Mouse (Mus musculus): ENCODE data around the gene Adssl1. TPM values are rescaled to one million over a fixed set of nuclear protein-coding genes. Genes with fewer than 3 reads are reported as not detected.

The Adssl1 gene
- polyA plus RNA-seq (2017; shearing (Covaris generic)): 2.9 TPM

DNA sequence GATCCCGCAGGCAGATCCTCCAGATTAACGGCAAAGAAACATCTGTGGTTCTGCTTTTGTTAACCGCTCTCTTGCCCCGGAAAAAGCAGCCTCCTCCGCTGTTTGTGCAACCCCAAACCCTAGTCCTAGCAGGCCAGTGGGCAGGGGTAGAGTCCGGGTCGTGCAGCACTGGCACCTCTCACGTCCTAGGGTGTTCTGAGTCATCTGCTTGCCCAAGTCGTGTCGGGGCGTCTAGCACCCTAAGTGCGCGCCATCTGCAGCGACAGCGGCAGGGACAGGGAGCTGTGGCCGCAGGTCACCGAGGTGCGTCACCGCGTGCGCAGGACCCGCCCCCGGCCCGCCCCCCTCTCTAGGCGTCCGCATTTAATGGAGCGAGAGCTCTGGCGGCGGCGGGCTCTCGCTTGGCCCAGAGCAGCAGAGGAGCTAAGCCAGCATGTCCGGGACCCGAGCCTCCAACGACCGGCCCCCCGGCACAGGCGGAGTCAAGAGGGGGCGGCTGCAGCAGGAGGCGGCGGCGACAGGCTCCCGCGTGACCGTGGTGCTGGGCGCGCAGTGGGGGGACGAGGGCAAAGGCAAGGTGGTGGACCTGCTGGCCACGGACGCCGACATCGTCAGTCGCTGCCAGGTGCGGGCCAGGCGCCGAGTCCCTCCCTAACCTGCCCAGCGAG, at the start of gene Adssl1:
Adssl1 (plus strand) TSS at position 360 of the 668 bp plus-strand sequence.

DNA sequence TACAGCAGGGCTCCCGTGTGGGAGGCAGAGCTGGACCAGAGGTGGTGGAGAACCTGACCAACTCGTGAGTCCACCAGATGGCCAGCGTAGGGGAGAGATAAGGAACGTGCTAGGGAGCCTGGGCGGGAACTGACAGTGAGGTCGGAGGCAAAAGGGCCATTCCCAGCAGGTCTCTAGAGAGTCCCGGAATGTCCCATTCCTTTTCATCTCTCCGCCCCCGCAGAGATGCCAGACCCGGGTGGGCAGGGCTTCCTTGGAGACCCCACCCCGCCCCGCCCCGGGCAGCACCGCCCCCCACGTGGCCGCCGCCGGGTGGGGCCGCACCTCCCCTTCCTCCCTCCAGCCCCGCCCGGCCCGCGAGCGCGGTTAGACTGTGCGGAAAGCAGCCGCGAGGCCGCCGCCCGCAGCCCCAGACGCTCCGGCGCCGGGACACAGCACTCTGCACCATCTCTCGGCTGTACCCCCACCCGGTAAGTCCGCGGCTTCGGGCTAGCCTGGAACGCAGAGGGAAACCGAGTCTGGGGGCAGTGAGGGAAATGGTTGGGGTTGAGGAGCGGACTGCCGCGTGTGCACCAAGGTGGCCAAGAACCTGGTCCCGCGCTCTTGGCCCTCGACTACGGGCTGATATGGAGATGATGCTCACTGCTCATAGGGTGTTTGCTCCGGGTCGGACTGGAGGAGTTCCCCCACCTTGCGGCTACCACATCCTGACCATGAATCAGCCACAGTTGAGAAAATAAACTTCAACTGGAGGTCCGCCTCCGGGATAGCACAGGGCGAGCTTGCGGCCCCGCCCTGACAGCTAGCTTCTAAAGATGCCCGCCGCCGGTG, 31.2 kb upstream of the Adssl1 start, which contains the start of gene Inf2:
Inf2 (plus strand) TSS at position 359 of the 831 bp plus-strand sequence.

DNA sequence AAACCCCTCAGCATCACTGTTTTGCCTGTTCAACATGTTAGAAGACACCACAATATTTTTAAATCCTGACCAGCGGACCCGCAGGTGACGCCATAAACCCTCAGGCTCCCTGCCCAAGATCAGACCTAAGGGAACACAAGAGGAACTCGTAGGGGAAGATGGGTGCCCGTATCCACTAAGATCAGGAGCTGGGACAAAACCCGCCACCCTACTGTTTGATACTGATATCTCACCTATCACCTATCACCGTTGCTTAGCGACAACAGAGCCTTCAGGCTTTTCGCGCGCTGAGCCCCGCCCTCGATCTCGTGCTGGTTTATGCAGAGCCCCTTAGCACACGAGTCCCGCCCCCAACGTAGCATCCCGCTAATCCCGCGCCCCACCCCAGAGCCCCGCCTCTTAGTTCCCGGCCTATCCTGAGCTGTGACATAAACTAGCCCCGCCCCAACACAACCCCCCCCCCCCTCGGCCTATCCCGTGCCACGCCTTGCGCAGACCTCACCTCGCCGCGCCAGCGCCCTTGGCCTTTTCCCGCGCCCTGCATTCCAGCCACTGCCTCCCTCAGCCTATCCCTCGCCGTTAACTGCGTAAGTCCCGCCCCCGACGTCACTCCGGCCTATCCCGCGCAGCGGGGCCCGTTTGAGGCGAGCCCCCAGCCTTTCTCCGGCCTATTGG, 24.5 kb downstream of the Adssl1 start, which contains the start of gene Siva1:
Siva1 (plus strand) TSS at position 500 of the 675 bp plus-strand sequence.

DNA sequence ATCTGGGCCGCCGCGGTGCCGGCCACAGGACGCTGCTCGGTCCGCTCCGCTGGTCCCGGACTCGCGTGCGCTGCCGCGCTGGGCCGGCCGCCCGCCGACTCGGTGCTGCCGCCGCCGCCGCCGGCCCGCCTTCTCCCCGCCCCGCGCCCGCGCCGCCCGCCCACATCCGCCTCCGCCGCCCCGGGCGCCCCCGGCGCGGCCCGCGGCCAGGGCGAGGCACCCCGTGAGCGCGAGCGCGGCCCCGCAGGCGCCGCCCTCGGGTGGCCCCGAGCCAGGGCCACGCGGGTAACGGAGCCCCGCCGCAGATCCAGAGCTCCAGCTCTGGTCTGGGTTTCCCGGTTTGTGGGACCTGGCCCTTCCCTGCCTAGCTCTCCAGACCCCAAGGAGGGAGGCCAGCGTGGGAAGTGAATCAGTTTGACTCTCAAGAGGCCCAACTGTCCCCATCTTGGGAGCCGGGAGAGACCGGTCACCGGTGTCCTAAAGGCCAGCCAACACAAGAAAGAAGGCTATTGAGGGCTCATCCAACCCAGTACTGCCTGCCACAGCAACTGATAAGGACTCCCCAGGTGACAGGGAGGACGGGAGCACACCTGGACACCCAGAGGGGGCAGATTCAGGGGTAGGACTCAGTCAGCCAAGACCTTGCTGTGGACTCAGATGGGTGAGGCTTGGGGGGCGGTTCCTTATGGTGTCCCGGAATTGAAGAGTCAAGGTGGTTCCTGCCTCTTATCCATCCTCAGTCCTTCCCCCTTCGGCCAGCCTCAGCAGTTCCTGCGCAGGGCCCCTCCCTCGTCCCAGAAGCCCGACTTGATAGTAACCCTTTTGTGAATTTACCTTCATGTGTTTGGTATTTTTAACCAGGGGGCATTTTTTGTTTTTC, 54.5 kb downstream of the Adssl1 start, which contains the start of gene Akt1:
Akt1 (minus strand) TSS at position 753 of the 880 bp plus-strand sequence.

DNA sequence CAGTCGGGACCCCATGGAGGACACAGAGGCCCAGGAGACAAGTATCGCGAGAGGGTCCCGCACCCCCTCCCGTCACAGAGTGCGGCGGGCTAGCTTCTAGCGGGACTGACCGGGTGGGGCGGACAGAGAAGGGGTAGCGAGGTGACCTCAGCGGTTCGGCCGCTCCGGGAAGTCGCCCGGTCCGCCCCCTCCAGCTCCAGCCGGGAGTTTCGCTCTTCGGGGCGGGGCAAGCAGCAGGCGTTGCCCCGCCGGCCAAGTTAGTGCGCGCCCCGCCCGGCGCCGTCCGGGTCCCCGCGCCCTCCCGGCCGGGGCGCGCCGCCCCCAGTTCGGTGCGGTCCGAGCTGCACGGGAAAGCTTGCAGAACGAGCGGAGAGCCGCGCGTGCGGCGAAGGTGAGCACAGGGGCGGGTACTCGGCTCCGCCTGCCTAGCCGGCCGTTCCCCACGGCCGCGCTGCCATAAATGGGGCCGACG, 58.7 kb downstream of the Adssl1 start, which contains the start of gene Zbtb42:
Zbtb42 (plus strand) TSS at position 274 of the 472 bp plus-strand sequence.

Other genes starting within 250 kb of the Adssl1 start
- not detected for gene A530016L24Rik, start 130.6 kb upstream of the Adssl1 start, polyA plus RNA-seq (2017; shearing (Covaris generic))
- gene Tmem179, start 103.3 kb upstream of the Adssl1 start, polyA plus RNA-seq (2017; shearing (Covaris generic)): not detected
- 8.8 TPM for gene Inf2, start 31.3 kb upstream of the Adssl1 start, polyA plus RNA-seq (2017; shearing (Covaris generic))
- 42.6 TPM for gene Siva1, start 24.6 kb downstream of the Adssl1 start, polyA plus RNA-seq (2017; shearing (Covaris generic))
- 184 TPM for gene Akt1, start 54.8 kb downstream of the Adssl1 start, polyA plus RNA-seq (2017; shearing (Covaris generic))
- gene Zbtb42, start 58.8 kb downstream of the Adssl1 start, polyA plus RNA-seq (2017; shearing (Covaris generic)): 2.5 TPM
- 7.9 TPM for gene Cep170b, start 100.4 kb downstream of the Adssl1 start, polyA plus RNA-seq (2017; shearing (Covaris generic))
- 2.2 TPM for gene Pld4, start 140.6 kb downstream of the Adssl1 start, polyA plus RNA-seq (2017; shearing (Covaris generic))
- gene Ahnak2, start 182.6 kb downstream of the Adssl1 start, polyA plus RNA-seq (2017; shearing (Covaris generic)): not detected
- 0.54 TPM for gene Clba1, start 188.9 kb downstream of the Adssl1 start, polyA plus RNA-seq (2017; shearing (Covaris generic))
- gene Cdca4, start 209.4 kb downstream of the Adssl1 start, polyA plus RNA-seq (2017; shearing (Covaris generic)): 82.5 TPM
- 37.1 TPM for gene Gpr132, start 248.2 kb downstream of the Adssl1 start, polyA plus RNA-seq (2017; shearing (Covaris generic))

All from CD4-positive, CD25-positive, alpha-beta regulatory T cell (primary cell).